Mouse (Mus musculus) urinary bladder, postnatal 14 days (tissue): Measurements from ENCODE around the gene Tmprss7.

Experiments
- DNase-seq: peaks from one replicate; pipeline ENCODE4 v3.0.0; 2021; ENCODE audit warnings: low spot score

The Tmprss7 gene

GRCm38 (mm10) chr16:45625342-45625741 lies 68.1 kb downstream of the Tmprss7 start:
- DNase-seq = no peak

DNA sequence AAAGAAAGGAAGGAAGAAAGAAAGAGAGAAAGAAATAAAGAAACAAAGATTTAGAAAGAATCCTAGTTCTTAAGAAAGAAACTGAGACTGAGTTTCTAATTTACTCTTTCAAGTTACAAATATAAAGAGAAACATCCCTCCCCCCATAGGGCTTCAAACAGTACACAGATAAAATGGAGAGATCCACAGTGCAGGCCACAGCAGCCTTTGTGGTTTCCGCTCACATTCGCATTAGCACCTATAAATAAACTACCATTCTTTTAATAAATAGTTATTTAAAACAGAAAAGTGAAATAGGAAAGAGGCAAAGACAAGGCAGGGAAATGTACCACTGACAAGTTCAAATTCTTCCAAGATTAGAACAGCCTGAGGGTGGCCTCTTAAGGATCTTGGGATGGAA lies 68.7 kb downstream of the Tmprss7 start:
- DNase-seq = no peak

DNA sequence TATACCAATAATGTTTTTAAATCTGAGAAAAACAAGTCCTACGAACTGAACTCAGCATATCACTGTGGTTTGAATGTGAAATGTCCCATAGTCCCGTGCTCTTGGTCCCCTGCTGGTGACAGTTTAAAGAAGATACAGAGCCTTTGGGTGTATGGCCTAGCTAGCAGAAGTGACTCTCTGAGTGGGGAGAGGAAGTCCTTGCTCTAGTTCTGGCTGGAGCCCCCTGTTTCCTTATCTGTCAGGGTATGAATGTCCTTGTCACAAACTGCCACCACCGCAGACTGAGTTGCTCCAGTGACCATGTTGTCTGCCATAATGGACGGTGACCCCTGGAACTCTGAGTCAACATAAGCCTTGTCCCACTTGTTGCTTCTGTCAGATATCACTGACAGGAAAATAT lies 70.2 kb downstream of the Tmprss7 start:
- DNase-seq = no peak

GRCm38 (mm10) chr16:45619751-45620375 lies 73.6 kb downstream of the Tmprss7 start:
- no peak for DNase-seq

GRCm38 (mm10) chr16:45615944-45616343 lies 77.5 kb downstream of the Tmprss7 start:
- no peak for DNase-seq

DNA sequence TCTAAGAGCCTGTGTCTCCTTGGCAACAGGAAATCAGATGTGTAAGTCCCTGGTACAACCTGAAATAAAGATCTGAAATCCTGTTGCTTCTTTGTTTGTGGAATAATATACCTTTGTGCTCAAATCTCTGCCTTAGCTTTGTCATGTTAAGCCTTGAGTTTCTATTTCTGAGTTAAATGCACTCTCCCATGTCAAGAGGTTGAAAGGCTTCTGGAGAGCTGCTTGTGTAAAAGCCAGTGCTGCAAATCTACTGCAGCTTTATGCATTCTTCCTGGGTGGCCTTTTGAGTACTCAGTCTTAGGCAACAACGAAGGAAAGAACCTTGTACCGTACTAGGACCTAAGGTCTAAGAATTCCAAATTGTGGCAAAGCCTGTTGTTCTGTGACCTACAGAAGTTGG lies 80.2 kb downstream of the Tmprss7 start:
- DNase-seq = no peak

GRCm38 (mm10) chr16:45610267-45610666 lies 83.2 kb downstream of the Tmprss7 start, which contains the start of gene Gcsam:
Gcsam (plus strand) TSS chr16:45610380.
- DNase-seq = no peak

- DNase-seq = peak; percentile 19
These were observed 84.2 kb downstream of the Tmprss7 start for GRCm38 (mm10) chr16:45609300-45609699.

DNA sequence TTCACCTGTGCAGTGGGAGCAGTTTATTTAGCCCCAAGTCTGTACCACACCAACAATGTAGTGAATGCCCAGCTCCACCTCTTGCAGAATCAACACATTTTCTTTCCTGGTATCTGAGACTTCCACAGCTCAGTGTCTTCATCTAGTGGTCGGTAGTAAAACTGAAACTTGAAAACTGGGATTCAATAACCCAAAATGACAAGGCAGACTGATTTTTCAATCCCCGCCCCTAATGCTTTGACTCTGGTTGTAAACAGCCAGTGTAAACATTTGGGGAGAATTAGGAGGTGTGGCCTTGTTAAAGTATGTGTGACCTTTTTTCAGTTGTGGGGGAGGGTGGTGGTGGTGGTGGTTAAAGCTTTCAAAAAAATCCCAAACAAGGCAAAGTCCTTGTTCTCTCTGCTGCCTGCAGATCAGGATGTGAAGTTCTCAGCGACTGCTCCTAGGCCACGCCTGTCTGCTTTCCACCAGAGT lies 84.9 kb downstream of the Tmprss7 start:
- peak; percentile 11 for DNase-seq
